Mouse (Mus musculus) embryo, embryonic 11 days (tissue): ENCODE measurements at regions not wholly inside any gene's neighbourhood (a gene's known extent, or its start where the extent isn't known, plus 50 kb on each side); places are given as distances from the start of the nearest gene placed in this dataset.

Experiments
- DNase-seq: peaks from one replicate; pipeline ENCODE4 v3.0.0-alpha.2; 2015

DNA sequence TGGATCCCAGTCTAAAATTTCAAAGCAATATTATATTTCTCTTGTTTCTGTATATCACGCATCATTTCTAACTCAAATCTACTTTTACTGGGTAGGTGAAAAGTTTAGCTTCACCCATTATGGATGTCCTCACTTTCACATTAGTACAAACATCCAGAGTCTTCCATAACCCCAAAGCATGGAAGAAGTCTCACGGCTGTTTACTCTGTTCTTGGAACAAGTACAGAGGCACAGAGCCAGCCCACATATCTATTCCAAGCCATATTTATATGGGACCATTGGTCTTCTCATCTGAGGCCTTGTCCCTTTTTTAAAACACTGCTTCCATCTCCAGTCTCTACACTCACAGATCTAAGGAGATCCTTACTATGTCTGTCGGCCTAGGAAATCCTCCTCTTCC, 192.8 kb downstream of the Tm2d1 start:
- no peak for DNase-seq

DNA sequence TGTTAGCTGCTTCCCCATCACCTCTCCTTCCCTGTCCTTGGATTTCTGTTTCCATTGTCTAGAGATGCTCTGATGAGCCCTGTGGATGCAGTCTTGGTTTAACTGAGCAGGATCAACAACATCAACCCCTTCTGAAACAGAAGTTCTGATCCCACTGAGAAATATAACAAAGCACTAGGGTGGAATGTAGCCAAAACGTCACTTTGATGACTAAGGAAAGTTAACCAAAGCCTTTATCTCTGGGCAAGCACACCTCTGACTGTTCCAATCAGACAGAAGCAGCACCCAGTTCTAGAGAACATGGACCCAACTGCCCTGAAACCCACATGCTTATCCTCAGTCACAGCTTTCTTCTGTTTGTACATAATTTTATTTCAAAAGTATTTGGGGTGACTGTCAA, 193.2 kb downstream of the Tm2d1 start:
- DNase-seq: no peak

DNA sequence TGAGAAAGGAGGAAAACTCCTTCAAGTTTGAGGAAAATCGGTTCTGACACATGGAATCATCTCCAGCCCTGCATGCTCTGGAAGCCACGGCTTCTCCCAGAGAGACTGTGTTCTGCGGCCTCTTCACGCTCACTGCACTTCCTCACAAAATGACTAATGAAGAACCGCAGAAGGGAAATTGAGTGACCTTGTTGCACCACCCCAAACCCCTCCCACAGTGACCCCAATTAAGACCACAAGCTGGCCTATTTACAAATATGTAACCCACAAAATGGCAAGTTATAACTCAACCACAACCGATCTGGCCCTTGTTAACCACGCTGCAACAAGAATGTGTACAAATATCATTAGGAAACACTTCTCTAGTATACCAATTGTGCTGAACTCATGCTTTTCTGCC, 194.2 kb downstream of the Tm2d1 start:
- DNase-seq: no peak

DNA sequence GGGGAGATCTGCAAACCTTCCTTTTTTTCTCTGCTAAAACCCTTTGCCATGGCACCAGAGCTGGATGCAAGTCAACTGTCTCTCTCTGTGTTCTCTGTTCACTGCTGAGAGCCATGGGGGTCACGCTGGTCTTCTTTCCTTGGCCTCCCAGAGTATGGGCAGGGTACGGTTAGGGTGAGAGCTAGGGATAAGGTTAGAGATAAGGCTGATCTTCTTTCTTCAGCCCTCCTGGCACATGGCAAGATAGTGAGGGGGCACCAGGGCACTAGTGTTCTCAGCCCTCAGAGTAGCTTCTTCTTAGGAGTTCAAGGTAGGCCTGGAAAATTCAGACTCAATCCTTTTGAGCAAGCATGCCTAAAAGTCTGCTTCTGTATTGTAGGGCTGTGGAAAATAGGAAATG, 196.1 kb downstream of the Tm2d1 start:
- no peak for DNase-seq

DNA sequence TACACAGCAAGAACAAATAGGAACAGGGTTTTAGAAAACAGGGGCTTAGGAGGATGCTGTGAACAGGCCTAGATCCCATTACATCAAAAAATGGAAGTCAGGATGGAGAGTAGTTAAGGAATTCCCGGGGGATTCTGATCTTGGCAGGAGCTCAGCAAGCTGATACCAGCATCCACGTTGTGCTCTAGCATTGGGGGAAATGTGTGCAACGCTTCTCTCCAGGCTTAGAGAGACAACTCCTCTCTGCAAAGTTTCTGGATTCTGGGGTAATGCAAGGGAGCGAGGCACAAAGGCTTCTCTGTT, 201.1 kb downstream of the Tm2d1 start:
- peak; percentile 68 for DNase-seq

DNA sequence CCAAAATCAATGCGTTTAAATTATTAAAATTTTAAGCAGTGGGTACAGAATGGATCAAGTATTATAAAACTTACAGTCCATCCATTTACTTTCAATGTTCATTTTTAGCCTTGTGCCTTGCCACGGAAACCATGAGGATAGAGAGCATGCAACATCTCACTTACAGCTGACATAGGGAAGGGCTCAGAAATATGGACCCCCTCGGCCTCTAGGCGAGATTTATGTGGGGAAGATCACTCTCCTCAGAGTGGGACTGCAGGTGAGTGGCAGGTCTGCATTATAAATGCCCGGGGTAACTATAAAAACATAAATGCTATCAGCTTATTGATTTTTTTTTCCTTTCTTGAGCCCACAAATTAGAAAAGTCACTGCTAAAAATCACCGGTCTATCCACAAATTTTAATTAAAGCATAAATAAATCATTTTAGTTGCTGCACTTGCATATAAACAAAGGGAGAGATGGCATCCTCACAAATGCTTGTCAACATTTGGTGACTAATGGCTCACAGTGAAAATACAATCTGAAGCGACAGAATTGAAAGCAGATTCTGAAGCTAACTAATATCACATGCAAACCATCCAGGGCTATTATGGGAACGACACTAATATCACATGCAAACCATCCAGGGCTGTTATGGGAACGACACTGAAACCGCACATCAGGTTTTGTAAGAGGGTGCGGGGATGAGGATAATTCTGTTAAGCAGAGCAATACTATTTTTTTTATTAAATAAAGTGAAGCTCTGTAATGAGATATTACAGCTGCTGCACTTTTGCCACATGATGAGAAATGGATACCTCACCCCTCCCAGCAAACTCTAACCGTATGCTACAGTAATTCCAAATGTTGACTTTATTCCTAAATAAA, 201.7 kb downstream of the Tm2d1 start:
- DNase-seq: peak; percentile 28

DNA sequence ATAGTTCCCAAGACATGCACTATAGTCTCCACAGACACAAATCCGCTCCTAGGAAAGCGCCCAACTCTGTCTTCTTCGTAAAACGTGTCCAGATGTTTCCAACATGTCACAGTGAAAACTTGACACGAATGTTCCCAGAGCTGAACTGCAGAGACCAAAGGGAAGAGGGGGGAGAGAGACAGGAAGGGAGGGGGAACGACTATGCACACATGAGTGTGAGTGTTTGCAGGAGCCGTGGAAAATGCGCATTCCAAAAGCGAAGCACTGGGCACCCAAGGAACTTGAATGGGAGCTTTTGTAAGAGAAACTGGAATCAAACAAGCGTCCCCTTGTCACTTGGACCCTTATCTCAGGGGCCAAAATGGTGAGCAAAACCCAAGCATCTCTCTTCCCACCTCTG, 202.8 kb downstream of the Tm2d1 start:
- peak; percentile 43 for DNase-seq
